Mouse (Mus musculus): ENCODE results near the gene Dcaf4. TPM values are rescaled to one million over a fixed set of nuclear protein-coding genes. Genes with fewer than 3 reads are reported as not detected.

Gene Dcaf4
- total RNA-seq (2021): 10 to 100 TPM; 28.7 to 32.3 TPM

DNA sequence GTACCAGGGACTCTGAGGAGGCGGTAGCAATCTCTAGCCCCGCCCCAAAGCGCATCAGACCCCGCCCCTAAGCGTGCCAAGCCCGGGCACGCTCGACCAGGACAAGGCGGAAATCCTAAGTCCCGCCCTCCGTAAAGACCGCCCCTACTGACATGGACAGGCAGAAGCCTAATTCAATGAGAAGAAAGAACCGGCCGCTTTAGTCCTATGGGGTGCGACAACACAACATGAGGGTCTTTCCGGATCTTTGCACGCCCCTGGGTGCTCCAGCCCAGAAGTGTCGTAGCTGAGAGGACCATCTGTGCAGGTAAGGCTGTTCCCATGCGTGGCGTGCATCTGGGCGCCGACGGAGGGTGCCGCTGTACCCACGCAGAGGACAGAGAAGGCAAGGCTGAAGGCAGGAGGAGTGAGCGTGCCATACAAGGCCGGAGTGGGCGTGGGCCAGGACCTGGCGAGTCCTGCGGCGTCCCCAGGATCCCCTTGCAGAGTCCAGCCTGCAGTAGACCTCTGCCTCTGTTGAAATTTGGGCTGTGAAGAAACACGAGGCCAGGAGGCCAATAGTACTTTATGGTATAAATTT lies at the start of gene Dcaf4:
TSS of gene Dcaf4 (plus strand) at position 156 of the 580 bp plus-strand sequence.
- peak; percentile 93 to 97 for DNase-seq (ENCODE audit: extremely low spot score in 1 of 2, low spot score in 2 of 2)
- intact Hi-C loops (cut with DNase I): no loop called here

DNA sequence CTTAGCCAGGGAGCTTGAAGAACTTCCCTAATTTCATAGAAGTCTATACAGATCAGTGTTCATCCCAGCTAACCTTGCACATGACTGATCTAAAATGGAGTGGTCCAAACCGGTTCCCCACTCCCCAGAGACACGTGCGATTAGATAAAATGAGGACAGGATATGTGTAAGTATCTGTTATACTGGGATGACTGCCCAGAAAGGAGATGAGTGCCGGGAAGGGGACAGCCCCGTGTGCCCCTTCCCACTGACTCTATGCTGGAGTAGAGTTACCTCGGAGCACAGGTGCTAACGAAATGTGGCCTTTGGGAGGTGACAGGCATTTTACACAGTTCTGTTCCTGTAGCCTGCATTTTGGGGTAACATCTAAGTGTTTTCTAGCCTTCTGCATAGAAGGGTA lies 48.5 kb upstream of the Dcaf4 start:
- no peak for DNase-seq (ENCODE audit: extremely low spot score in 1 of 2, low spot score in 2 of 2)
- intact Hi-C loops (cut with DNase I): no loop called here

DNA sequence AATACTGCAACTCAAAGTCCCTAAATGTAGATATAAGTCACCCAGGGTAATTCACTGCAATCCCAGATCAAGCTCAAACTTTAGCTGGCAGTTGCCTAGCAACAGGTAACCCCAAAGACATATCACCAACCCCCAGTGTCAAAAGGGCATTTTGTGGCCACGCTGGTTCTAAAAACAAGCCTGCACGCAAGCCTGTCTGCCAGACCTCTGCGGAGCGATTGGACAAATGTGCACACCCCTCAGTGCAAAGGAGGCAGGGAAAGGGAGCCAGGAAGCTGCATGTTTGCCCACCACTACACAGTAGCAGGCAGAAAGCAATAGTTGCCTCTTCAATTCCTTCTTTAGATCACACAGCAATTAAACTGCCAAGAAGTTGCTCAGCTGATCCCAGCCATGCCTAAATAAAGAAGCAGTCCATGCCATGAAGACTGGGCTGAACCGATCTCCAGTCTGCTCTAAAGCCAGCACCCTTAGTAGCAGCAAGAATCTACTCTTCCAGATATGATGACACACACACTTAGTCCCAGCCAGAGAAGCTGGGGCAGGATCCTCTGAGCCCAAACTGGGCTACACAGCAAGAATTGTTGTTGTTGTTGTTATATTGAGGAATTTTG lies 46.2 kb upstream of the Dcaf4 start:
- no peak for DNase-seq (ENCODE audit: extremely low spot score in 1 of 2, low spot score in 2 of 2)
- intact Hi-C loops (cut with DNase I): no loop called here

DNA sequence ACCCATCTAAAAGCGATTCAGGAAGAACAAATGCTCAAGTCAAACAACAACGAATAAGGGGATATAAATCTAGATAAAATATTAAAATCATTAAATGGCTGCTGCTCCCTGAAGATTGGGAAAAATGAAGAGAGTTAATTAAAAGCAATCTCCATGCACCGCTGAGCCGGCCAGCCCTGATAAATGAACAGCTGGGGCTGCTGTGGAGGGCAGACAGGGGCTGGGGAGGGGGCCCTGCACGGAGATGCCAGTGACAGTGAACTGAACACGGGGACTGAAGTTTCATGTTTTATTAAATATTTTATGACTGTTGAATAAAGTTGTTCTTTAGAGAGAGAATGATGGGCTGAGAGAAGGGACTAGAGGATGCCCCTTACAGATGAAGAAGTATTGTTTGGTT lies 44.8 kb upstream of the Dcaf4 start:
- no peak for DNase-seq (ENCODE audit: extremely low spot score in 1 of 2, low spot score in 2 of 2)
- intact Hi-C loops (cut with DNase I): no loop called here

DNA sequence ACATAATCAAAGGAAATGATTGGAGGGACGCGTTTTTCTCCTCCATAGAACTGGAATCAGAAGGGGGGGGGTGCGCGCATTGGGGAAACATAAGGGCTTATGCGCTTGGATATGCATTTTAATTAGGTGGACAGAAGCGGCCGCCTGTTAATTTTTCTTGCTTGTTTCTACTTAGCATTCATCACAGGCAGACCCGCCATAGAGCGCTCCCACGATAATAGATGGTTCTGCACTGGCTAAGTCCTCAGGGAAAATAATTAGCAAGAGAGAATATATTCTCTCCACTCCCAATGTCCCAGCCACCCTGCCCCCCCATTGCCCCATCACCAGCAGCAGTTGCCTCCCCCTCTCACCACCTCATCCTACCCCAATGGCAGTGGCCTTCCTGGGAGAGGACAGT lies 44.0 kb upstream of the Dcaf4 start:
- DNase-seq (ENCODE audit: extremely low spot score in 1 of 2, low spot score in 2 of 2): no peak
- intact Hi-C loops (cut with DNase I): no loop called here

DNA sequence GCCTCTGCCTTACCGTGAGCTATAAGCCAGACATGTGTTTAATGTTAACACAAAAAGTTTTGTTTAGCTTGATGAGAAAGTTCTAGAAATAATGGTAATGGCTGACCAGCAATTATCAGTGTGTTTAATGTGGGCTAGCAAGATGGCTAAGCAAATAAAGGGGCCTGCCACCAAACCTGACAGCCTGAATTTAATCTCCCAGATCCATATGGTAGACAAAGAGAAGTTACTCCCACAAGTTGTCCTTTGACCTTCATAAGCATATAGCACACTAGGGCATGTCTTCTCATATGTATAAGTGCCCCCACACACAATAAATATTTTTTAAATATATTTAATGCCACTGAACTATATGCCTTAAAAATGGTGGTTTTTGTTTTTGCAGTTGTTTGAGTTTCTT lies 41.1 kb upstream of the Dcaf4 start:
- DNase-seq (ENCODE audit: extremely low spot score in 1 of 2, low spot score in 2 of 2): no peak
- intact Hi-C loops (cut with DNase I): no loop called here

DNA sequence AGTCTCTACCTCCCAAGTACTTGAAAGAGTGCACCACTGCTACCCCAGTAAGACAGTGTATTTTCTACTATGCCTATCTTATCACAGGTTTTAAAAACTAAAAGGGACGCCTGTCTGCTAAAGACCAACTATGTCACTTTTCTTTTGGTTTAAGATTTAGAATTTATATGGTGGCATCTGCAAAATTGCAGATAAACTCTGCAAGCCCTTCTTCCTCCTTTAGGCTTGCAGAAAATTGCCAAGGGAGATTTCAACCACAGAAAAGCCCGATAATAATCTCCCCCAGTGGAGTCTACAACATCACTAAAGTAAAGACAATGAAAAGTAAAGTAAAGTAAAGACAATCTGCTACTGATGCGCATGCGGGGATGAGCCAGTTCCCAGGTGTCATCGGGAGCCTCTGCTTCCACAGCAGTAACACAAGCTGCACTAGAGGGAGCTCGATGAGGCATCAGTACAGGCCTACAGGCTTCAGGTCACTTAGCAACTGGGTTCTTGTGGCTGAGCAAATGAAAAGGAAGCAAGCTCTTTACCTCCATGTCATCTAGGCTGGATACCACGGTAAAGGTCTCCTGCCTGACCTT lies 40.4 kb upstream of the Dcaf4 start:
- intact Hi-C loops (cut with DNase I): loop anchor here (10.0 kb wide), 1 partner anchor 145 kb away; no protein-coding TSS in a partner anchor
- DNase-seq (ENCODE audit: extremely low spot score in 1 of 2, low spot score in 2 of 2): no peak

DNA sequence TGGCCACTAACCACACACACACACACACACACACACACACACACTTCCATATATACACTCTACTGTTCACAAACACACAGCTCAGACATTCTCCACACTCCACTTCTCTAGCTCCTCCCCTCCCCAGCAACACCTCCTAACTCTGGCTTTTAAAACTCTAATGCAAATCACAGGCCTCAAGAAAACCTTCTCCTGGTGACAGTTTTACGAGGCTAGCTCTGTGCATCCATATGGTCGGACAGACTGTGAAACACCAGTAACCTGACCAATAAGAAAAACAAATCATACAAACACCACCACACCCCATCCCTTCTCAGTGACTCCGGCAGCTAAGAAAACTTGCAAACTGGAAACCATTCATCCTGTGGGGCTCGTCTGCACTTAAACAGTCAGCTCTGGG lies 38.8 kb upstream of the Dcaf4 start:
- intact Hi-C loops (cut with DNase I): loop anchor here (10.0 kb wide), 1 partner anchor 147 kb away; no protein-coding TSS in a partner anchor
- no peak for DNase-seq (ENCODE audit: extremely low spot score in 1 of 2, low spot score in 2 of 2)

DNA sequence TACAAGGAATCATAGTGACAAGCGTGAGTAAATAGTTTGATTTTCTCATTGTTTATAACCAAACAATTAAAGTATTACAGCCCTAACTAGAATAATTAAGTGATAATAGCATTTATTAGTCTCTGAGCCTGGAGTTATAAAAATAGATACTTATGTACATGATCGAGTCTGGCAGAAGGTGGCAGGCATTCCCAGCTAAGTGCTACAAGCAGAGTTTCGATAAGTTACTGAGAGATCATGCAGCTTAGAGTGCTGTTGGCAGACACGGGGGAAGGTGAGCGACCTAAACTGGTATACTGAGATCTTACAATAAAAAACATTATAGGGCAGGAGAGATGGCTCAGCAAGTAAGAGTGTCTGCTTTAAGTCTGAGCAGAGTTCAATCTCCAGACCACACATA lies 36.6 kb upstream of the Dcaf4 start:
- DNase-seq (ENCODE audit: extremely low spot score in 1 of 2, low spot score in 2 of 2): no peak
- intact Hi-C loops (cut with DNase I): loop anchor here (10.0 kb wide), 1 partner anchor 149 kb away; no protein-coding TSS in a partner anchor

DNA sequence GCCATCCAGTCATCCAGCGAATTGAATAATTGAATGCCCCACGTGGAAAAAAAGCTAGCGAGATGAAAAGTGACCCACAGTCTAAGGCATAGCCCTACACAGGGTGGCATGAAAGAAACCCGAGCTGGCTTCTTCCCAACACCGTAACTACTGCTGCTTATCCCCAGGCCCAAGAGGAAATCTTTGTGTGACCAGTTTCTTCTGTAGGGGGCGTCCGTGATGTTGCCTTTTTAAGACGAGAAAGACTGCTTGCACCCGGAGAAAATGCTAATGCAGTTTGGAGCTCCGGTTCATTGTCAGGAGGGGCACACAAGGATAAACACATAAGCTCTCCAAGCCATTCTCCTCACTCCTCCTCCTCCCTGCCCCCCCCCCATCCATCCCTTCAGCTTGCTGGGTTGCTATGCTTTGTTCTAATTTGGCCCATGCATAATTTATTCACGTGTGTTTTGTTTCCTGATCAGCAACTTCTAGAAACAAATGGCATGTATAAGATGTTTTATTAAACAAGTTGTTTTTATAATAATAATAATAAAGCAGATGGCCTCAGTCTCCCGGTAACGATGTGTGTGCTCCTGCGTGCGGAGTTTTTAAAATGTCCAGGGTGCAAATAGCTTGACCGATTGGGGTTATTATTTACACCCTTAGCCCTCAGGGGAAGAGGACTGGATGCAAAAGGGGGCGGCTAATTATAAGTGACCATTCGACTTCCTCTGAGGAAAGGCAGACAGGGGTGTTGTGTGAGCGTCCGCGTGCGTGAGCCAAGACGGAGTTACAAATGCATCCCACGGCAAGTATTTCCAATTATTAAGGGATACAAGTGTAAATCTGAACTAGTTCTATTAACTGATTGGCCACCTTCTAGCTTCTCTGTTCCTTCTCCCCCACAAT lies 35.2 kb upstream of the Dcaf4 start:
- intact Hi-C loops (cut with DNase I): loop anchor here (5.0 to 10.0 kb wide), 2 partner anchors 150 to 373 kb away; no protein-coding TSS in a partner anchor
- DNase-seq (ENCODE audit: extremely low spot score in 1 of 2, low spot score in 2 of 2): peak; percentile 29 to 42

DNA sequence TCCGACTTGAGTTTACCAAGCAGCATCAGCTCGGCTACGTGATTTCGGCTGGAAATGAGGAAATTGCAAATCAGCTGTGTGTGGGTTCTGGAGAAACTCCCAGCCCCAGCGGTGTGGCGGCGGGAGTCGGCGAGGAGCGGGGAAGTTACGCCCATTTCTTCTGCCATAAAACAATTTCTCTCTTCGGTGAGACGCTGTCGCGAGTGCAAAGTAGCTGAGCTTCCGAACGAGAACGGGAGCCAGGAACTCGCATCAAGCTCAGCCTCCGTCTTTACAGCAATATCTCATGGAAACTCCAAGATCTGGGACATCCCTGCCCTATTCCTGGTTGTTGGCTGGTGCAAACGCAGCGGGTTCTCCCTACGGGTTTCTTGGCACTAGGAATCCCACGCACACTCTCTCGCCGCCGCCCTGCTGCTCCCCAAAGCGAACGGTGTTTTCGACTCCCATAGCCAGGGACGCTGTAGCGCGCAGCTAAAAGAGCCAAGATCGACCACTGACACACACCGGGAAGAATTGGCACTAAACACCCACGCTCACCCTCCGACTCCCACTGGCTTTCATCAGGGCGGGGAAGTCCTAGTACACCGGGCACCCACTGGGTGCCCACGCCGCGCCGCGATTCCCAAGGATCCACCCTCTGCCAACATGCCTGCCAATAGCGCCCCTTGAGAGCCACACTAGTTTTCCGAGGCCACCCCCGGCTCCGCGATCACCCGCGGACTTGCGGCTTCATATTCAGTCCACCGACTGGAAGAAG lies 34.2 kb upstream of the Dcaf4 start:
- intact Hi-C loops (cut with DNase I): loop anchor here (5.0 to 10.0 kb wide), 2 partner anchors 151 to 374 kb away; no protein-coding TSS in a partner anchor
- DNase-seq (ENCODE audit: extremely low spot score in 1 of 2, low spot score in 2 of 2): peak; percentile 44 to 57

DNA sequence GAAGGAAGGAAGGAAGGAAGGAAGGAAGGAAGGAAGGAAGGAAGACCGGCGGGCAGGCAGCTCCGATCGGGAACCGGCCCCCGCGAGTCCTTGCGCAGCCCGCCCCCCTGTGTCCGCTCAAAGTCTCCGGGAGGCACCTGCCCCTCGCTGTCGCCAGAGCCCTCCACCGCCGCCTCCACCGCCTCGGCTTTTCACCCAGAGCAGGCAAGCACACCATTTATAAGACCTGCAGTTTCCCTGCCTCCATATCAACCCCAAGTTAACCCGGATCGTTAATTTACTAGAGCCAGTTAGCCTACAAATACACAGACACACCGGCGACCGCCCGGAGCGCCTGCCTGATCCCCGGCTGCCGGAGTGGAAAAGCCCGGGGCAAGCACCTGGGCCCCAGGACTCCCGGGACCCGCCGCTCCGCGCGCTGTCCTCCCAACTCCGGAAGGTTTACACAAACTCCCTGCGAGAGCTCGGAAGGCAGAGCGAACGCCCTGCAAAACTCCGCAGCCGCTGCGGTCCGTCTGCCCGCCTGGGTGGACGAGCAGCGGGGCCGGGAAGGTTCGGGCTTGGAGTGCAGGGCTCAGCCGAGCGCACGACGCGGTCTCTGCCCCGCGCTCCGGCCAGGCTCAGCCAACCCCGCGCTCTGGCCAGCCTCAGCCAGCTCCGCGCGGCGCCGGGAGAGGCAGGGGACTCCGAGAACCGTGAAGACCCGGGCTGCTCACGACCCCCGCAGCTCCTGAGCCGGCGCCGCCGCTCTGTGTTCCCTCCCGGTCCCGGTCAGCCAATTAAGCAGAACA lies 33.4 kb upstream of the Dcaf4 start:
- intact Hi-C loops (cut with DNase I): loop anchor here (5.0 to 10.0 kb wide), 2 partner anchors 152 to 375 kb away; no protein-coding TSS in a partner anchor
- peak in 1 of 2 experiments; percentile 69 for DNase-seq (ENCODE audit: extremely low spot score in 1 of 2, low spot score in 2 of 2)

DNA sequence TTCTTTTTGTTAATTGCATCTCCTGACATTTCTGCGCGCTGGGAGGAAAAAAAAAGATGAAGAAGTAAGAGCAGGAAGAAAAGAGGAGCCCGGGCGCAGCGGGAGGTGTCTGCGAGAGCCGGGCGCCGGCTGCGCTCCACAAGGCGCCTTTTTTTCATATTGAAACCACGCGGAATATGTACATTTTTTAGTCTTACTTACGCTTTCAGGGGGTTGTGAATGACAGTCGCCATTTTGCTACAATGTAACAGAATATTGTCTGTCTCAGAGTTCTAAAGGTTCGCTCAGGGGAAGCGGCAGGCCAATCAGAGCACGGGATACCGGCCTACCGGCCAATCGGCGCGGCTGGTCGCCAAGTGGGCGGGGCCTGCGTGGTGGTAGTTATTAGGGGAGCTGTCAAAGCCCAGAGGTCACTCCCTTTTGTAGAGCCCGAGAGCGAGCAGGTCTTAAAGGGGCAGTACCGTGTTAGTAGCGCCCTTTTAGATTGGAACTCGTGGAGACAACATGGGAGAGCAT lies 32.7 kb upstream of the Dcaf4 start, which contains the start of gene Dpf3:
TSS of gene Dpf3 (minus strand) at position 241 of the 516 bp plus-strand sequence.
- peak; percentile 92 to 99 for DNase-seq (ENCODE audit: extremely low spot score in 1 of 2, low spot score in 2 of 2)
- intact Hi-C loops (cut with DNase I): loop anchor here (5.0 to 10.0 kb wide), 2 partner anchors 153 to 375 kb away; no protein-coding TSS in a partner anchor

DNA sequence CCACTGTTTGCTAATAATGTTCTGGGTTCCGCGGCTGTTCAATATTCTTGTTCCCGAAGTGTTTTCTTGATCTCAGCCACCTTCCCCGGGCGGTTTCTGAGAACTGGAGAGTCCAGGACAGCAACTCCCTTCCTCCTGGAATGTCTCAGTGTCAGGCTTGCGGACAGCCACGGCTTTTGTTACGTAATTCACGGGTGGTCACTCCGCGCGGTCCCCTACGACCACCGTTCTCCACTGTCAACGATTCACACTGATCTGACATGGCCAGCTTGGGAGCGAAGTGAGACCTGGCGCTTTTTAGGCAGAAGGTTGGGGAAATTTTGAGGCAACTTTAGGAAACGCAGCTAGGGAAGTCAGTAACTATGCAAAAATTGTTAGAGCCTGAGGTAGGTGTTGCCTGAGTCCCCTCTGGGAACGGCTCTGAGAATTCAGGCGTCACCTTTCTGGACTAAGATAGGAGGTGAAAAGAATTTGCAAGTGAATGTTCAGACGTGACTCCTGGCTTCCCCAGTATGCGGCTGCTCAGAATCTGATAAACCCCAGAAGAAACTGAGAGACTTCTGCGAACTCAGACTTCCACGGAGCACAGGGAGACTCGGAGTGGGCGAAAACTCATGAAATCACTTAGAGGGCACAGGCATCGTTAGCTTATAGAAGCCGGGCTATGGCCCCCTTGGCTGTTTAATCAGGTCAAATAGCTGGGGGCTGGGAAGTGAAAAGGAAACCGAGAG lies 31.9 kb upstream of the Dcaf4 start:
- intact Hi-C loops (cut with DNase I): loop anchor here (5.0 to 10.0 kb wide), 2 partner anchors 154 to 376 kb away; no protein-coding TSS in a partner anchor
- DNase-seq (ENCODE audit: extremely low spot score in 1 of 2, low spot score in 2 of 2): no peak

DNA sequence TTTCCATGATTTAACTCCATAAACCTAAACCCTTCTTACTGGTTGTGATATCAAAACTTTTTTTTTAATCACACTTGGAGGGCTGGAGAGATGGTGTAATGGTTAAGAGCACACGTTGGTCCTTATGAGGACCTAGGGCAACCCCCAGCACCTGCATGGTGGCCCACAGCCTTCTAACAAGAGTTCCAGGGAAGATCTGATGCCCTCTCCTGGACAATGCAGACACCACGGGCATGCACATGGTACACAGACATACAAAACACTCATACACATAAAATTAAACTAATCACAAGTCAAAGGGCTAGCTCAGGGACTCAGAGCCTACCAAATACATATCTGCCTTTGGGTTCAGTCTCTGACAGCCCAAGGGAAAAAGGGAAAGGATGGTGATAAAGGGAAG lies 30.5 kb upstream of the Dcaf4 start:
- intact Hi-C loops (cut with DNase I): loop anchor here (5.0 to 10.0 kb wide), 2 partner anchors 155 to 377 kb away; no protein-coding TSS in a partner anchor
- DNase-seq (ENCODE audit: extremely low spot score in 1 of 2, low spot score in 2 of 2): no peak

DNA sequence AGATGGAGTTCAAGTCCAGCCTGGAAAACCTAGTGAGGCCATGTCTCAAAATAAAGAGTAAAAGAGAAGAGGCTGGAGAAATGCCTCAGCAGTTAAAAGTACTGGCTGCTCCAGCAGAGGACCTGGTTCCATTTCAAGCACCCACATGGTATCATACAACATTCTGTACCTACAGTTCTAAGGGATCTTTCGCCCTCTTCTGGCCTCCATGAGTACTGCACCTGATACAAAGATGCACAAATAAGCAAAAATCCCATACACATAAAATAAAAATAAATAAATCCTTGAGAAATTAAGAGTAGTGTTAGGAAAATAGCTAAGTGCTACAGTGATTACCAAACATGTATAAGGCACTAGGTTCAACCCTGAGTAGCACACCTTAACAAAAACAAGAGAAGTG lies 28.7 kb upstream of the Dcaf4 start:
- DNase-seq (ENCODE audit: extremely low spot score in 1 of 2, low spot score in 2 of 2): no peak
- intact Hi-C loops (cut with DNase I): no loop called here

DNA sequence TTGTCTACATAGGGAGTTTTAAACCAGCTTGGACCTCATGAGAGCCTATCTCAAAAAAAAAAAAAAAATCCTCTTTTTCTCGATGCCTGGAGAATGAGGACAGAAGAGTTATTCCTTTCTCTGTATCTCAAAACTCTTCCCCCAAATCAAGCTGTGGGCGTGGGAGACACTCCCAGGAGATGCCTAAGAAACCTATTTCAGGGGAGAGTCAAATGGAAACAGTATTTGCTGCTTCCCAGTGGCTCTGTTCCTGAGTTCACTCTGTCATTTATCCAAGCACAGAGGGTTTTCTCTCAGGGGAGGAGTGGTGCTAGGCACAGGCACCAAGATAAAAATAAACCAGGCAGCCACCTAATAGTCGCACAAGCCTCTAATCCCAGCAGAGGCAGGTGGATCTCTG lies 27.5 kb upstream of the Dcaf4 start:
- no peak for DNase-seq (ENCODE audit: extremely low spot score in 1 of 2, low spot score in 2 of 2)
- intact Hi-C loops (cut with DNase I): no loop called here
